Mouse (Mus musculus) intestine, postnatal 0 days (tissue): ENCODE data around the gene Matn4. TPM values are rescaled to one million over a fixed set of nuclear protein-coding genes. Genes with fewer than 3 reads are reported as not detected.
"Not testable (repeated sequence)": the region's sequence is repeated elsewhere in the genome, so short reads cannot be mapped to it uniquely, and the experiment has no call there.

ENCODE experiments used
- ATAC-seq: fragments of 200-750 bp; cut with Nextera tagmentation; 2 replicates; pipeline ENCODE4 v1.8.0; 2017; ENCODE audit warnings: mild to moderate bottlenecking, moderate TSS enrichment, moderate library complexity
- H3K27ac ChIP-seq: fragments of 300-500 bp; sonication (generic); 2 replicates; pipeline ENCODE4 v1.5.1; 2014; ENCODE audit warnings: mild to moderate bottlenecking, low read depth, low read length, moderate library complexity
- H3K27me3 ChIP-seq: fragments of 300-500 bp; sonication (generic); replicated peaks from 2 replicates; pipeline ENCODE4 v1.6.1; 2014; ENCODE audit warnings: low read length, mixed read lengths; ENCODE audit not compliant: control insufficient read depth, insufficient read depth
- H3K36me3 ChIP-seq: fragments of 300-500 bp; sonication (generic); 2 replicates; pipeline ENCODE4 v1.6.1; 2014; ENCODE audit warnings: mild to moderate bottlenecking, moderate library complexity; ENCODE audit not compliant: control insufficient read depth, insufficient read depth
- H3K4me1 ChIP-seq: fragments of 300-500 bp; sonication (generic); replicated peaks from 2 replicates; pipeline ENCODE4 v1.6.1; 2014; ENCODE audit warnings: antibody characterized with exemption, low read length, mixed read lengths; ENCODE audit not compliant: control insufficient read depth, insufficient read depth
- H3K4me2 ChIP-seq: fragments of 300-500 bp; sonication (generic); replicated peaks from 2 replicates; pipeline ENCODE4 v1.6.1; 2014; ENCODE audit warnings: low read depth, mild to moderate bottlenecking, moderate library complexity
- H3K4me3 ChIP-seq: fragments of 300-500 bp; sonication (generic); 2 replicates; pipeline ENCODE4 v1.5.1; 2014; ENCODE audit warnings: low read depth, low read length
- H3K9ac ChIP-seq: fragments of 300-500 bp; sonication (generic); 2 replicates; pipeline ENCODE4 v1.6.1; 2014; ENCODE audit warnings: mild to moderate bottlenecking, low read depth, low read length
- H3K9me3 ChIP-seq: fragments of 300-500 bp; sonication (generic); 2 replicates; pipeline ENCODE4 v1.6.1; 2016; ENCODE audit warnings: mixed run types; ENCODE audit not compliant: control insufficient read depth
- CTCF ChIP-seq: sonication (generic); IDR thresholded peaks from 2 replicates; pipeline ENCODE4 v1.5.1; 2016; ENCODE audit warnings: low read depth, mild to moderate bottlenecking, control low read depth, antibody characterized with exemption, moderate library complexity
- WGBS: fragments of 180-500 bp; shearing (Covaris S2); extraction: QIAGEN DNeasy Blood & Tissue Kit; methylation state at CpG from one replicate; pipeline ENCODE4 v1.1.7; 2014; 5-methylcytosine and 5-hydroxymethylcytosine counted together
- microRNA-seq: library from miRNA; unstranded; fragments of <30 nt; microRNA quantifications from one replicate; pipeline ENCODE4, GENCODE M21; 2016
- polyA plus RNA-seq: library from polyadenylated mRNA; unstranded; fragments of >200 nt; fragmentation: Nextera tagmentation; extraction: Ambion mirVana; gene quantifications from 2 replicates; pipeline ENCODE4 v1.2.1, GENCODE M21; 2015

Matn4 gene
- polyA plus RNA-seq, 1 experiment from 2014 or later, result 2.4 TPM

DNA sequence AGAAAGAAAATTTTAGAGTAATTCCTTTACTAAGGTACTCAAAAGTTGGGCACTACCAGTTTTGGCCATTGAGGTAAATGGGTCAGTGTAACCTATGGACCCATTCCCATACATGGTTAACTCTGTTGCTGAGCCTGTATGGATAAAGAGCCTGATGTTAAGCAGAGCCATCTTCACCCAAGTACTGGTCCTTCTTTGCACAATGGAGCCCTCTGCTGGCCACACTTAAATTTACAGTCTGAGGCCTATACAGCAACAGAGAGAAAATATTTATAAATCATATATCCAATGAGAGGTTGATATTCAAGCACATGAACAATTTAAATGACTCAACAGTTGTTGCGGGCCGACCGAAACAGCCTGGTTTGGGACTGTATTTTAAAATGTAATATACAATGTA, 56.0 kb downstream of the Matn4 start:
- Histone ChIP-seq H3K9ac (no peak overlapping the region), H3K4me1 (no peaks in the 10 kb centered on the region), H3K27ac (no peak overlapping the region), H3K4me3 (no peak overlapping the region), H3K36me3 (no peaks in the 10 kb centered on the region), H3K9me3 (no peaks in the 10 kb centered on the region), H3K27me3 (0 out of 2 replicates have a peak, but pooled peaks cover 6% of the 10 kb centered on the region), H3K4me2 (no peak overlapping the region)
- no peak for ATAC-seq
- 90% methylated on average over 3 of the region's 3 CpGs for WGBS
- peak; percentile 67 for TF ChIP-seq CTCF

DNA sequence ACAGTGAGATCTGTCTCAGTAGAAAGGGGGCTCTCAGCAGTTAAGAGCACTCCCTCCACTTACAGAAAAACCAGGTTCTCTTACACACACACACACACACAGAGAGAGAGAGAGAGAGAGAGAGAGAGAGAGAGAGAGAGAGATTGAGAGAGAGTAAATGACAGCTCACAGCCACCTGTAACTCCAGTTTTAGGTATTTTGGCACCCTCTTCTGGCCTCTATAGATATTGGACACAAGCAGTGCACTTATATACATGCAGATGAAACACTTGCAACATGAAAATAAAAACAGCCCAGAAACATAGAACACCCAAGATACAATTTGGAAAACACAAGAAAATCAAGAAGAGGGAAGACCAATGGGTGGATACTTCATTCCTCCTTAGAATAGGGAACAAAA, 57.3 kb downstream of the Matn4 start:
- not testable (repeated sequence) for H3K4me3 ChIP-seq, H3K4me1 ChIP-seq, H3K27ac ChIP-seq, H3K27me3 ChIP-seq, ATAC-seq, H3K9me3 ChIP-seq, H3K36me3 ChIP-seq, H3K4me2 ChIP-seq, H3K9ac ChIP-seq
- peak; percentile 37 for TF ChIP-seq CTCF

DNA sequence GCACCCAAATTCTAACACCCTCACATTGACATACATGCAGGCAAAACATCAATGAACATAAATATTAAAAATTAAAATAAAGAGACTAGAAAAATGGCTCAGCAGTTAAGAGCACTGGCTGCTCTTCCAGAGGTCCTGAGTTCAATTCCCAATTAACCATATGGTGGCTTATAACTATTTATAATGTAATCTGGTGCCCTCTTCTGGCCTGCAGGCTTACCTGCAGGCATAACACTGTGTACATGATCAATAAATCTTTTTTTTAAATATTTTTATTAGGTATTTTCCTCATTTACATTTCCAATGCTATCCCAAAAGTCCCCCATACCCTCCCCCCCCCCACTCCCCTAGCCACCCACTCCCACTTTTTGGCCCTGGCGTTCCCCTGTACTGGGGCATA, 61.2 kb downstream of the Matn4 start:
- ATAC-seq, H3K9ac ChIP-seq, H3K4me3 ChIP-seq, H3K9me3 ChIP-seq, H3K27me3 ChIP-seq, H3K4me1 ChIP-seq, H3K4me2 ChIP-seq, H3K27ac ChIP-seq, H3K36me3 ChIP-seq: not testable (repeated sequence)
- 70% methylated on average over 1 of the region's 1 CpGs for WGBS
- peak; percentile 34 for TF ChIP-seq CTCF

Small RNA genes within 50 kb of the gene (microRNA-seq; reads per million reads assigned to microRNA genes)
- not detected for gene Mir7678

Other genes with a start within 250 kb of the Matn4 start
- gene Kcns1, start 234.0 kb downstream of the Matn4 start, polyA plus RNA-seq, result 0.07 and 0.21 TPM in 2 replicates
- 0.44 TPM in 1 of 2 replicates, not detected in the other for gene Wfdc5, start 222.4 kb downstream of the Matn4 start, polyA plus RNA-seq
- gene Wfdc12, start 214.6 kb downstream of the Matn4 start, polyA plus RNA-seq, result not detected in 2 replicates
- gene Wfdc15a, start 205.0 kb downstream of the Matn4 start, polyA plus RNA-seq, result not detected in 2 replicates
- gene Wfdc15b, start 183.5 kb downstream of the Matn4 start, polyA plus RNA-seq, result 1.3 and 2.6 TPM in 2 replicates
- not detected in 2 replicates for gene Svs2, start 166.7 kb downstream of the Matn4 start, polyA plus RNA-seq
- not detected in 2 replicates for gene Svs3b, start 148.5 kb downstream of the Matn4 start, polyA plus RNA-seq
- gene Svs4, start 126.7 kb downstream of the Matn4 start, polyA plus RNA-seq, result not detected in 2 replicates
- not detected in 2 replicates for gene Svs3a, start 115.9 kb downstream of the Matn4 start, polyA plus RNA-seq
- not detected in 2 replicates for gene Svs6, start 88.4 kb downstream of the Matn4 start, polyA plus RNA-seq
- gene Svs5, start 72.4 kb downstream of the Matn4 start, polyA plus RNA-seq, result not detected in 2 replicates
- gene Slpi, start 16.1 kb downstream of the Matn4 start, polyA plus RNA-seq, result 82.5 and 95.0 TPM in 2 replicates
- gene Rbpjl, start 2.0 kb downstream of the Matn4 start, polyA plus RNA-seq, result 0.12 and 0.16 TPM in 2 replicates
- 92.0 and 103 TPM in 2 replicates for gene Sdc4, start 38.7 kb upstream of the Matn4 start, polyA plus RNA-seq
- 58.7 and 62.3 TPM in 2 replicates for gene Sys1, start 51.8 kb upstream of the Matn4 start, polyA plus RNA-seq
- 21.4 and 29.1 TPM in 2 replicates for gene Gm20458, start 55.8 kb upstream of the Matn4 start, polyA plus RNA-seq
- gene Trp53tg5, start 68.6 kb upstream of the Matn4 start, polyA plus RNA-seq, result not detected in 2 replicates
- 15.9 and 18.8 TPM in 2 replicates for gene Dbndd2, start 80.9 kb upstream of the Matn4 start, polyA plus RNA-seq
- gene Pigt, start 92.4 kb upstream of the Matn4 start, polyA plus RNA-seq, result 75.8 and 83.0 TPM in 2 replicates
- 6.5 and 11.9 TPM in 2 replicates for gene Wfdc2, start 157.3 kb upstream of the Matn4 start, polyA plus RNA-seq
- not detected in 2 replicates for gene Spint3, start 168.3 kb upstream of the Matn4 start, polyA plus RNA-seq
- gene Wfdc6a, start 180.3 kb upstream of the Matn4 start, polyA plus RNA-seq, result 0.14 TPM in 1 of 2 replicates, not detected in the other
- gene Eppin, start 188.4 kb upstream of the Matn4 start, polyA plus RNA-seq, result not detected in 2 replicates
- not detected in 2 replicates for gene Wfdc6b, start 208.4 kb upstream of the Matn4 start, polyA plus RNA-seq
- gene Wfdc8, start 208.5 kb upstream of the Matn4 start, polyA plus RNA-seq, result not detected in 2 replicates
- not detected in 2 replicates for gene Wfdc16, start 233.6 kb upstream of the Matn4 start, polyA plus RNA-seq